Mouse (Mus musculus) frontal cortex, adult 2 months (tissue): ENCODE data around the gene Sema4b. TPM values are rescaled to one million over a fixed set of nuclear protein-coding genes. Genes with fewer than 3 reads are reported as not detected.

Experiments
- DNase-seq, 2 experiments: peaks; one replicate each; pipeline ENCODE4 v3.0.0; 2022; ENCODE audit warnings: low spot score in 1 of 2; ENCODE audit errors: extremely low spot score in 1 of 2
- polyA plus RNA-seq: library from polyadenylated mRNA; depleted of rRNA; stranded (reverse); fragments of >200 nt; gene quantifications from 2 replicates; pipeline ENCODE4 v1.2.3, GENCODE M21; 2012; rRNA removed

Sema4b gene
- 15.9 and 16.9 TPM in 2 replicates for polyA plus RNA-seq

GRCm38 (mm10) chr7:80186531-80187296 lies at the start of gene Sema4b:
Gene Sema4b, plus strand, starts transcription at chr7:80186841.
- DNase-seq, result peak; percentile 92 to 93

DNA sequence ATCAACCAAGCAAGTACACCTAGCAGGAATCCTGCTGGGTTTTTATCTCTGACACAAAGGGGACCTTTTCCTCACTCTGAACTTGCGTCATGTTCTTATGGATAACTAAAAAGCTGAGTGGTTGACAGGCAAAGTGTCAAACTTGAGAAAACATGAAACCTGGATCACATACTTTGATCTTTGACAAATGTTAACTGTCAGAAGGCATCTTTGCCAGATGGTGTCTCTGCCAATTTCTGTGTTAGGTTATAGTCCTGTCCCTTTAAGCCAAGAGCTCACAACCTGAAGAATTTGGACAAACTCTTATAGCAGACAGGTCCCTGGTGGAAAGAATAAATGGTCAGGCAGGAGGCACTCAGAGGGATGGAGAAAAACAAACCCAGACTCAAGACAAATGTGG lies 48.3 kb upstream of the Sema4b start:
- DNase-seq, result no peak

DNA sequence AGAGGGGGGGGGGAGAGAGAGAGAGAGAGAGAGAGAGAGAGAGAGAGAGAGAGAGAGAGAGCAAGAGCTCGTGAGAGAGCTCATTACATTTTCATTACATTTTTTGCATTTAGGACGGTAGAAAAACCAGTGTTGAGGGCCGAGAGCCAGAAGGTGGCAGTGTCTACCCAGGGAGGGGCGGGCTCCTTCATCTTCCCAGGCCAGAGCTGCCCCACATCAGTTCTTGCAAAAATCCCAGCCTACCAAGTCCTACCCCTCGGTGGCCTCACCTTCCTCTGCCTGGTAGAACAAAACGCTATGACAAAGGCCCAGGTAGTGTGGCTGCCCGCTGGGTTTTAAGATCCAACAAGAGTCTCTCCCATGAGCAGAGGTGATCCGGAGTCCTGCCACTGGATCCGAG lies 45.8 kb upstream of the Sema4b start:
- DNase-seq, result peak; percentile 29 to 82

GRCm38 (mm10) chr7:80143331-80144273 lies 43.0 kb upstream of the Sema4b start:
- DNase-seq, result peak; percentile 85 to 88

GRCm38 (mm10) chr7:80144695-80145094 lies 41.9 kb upstream of the Sema4b start:
- DNase-seq, result no peak

DNA sequence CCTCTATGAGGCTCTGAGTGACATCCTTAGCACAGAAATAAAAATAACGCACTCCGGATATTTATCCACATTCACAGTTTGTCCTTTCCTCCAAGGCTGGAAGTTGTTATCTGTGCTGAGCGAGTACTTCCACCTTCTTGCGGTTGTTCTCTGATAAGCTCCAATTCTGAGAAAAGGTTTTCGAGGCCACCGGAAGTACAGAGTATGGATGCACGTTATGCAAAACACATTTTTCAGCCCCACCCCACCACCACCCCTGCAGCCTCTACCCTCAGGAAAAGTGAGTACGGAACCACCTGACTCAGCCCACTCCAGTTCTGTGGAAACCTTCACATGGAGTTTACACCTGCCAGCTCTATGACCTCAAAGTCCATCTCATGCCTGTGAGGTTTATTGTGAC lies 40.6 kb upstream of the Sema4b start:
- DNase-seq, result no peak

GRCm38 (mm10) chr7:80149356-80149755 lies 37.3 kb upstream of the Sema4b start:
- peak in 1 of 2 experiments; percentile 61 for DNase-seq

DNA sequence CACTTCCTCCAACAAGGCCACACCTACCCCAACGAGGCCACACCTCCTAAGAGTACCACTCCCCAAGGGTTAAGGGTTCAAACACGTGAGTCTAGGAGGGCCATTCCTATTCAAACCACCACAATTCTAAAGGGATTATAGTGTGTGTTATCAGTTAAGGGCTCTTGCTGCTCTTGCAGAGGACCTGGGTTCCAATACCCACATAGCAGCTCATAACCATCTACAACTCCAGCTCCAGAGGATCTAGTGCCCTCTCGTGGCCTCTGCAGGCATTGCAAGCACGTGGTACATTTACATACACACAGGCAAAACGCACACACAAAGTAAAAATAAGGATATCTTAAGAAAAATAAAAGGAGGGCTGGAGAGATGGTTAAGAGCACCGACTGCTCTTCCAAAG lies 34.5 kb upstream of the Sema4b start:
- DNase-seq, result no peak

- DNase-seq, result no peak
Measured at GRCm38 (mm10) chr7:80152756-80153155, 33.9 kb upstream of the Sema4b start.

DNA sequence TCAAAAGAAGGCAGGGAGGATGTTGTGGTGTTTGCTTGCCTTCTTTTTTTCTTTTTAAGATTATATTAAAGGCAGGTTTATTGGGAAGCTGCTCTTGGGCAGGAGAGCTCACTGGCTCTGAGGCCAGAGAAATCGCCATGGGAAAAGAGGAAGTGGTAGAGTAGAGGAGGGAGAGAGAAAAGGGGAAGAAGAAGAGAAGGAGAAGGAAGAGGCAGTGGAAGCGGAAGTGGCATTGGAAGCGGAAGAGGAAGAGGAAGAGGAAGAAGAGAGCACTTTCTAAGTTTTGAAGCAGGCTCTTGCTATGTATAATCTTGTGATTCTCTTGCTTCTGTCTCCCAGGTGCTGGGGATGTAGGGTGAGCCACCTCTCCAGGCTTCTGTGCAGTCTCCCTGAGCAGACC lies 32.0 kb upstream of the Sema4b start:
- DNase-seq, result no peak

- DNase-seq, result peak in 1 of 2 experiments; percentile 49
Measured at GRCm38 (mm10) chr7:80156711-80157227, 29.9 kb upstream of the Sema4b start.

- DNase-seq, result no peak
Measured at GRCm38 (mm10) chr7:80158496-80159268, 28.0 kb upstream of the Sema4b start.

DNA sequence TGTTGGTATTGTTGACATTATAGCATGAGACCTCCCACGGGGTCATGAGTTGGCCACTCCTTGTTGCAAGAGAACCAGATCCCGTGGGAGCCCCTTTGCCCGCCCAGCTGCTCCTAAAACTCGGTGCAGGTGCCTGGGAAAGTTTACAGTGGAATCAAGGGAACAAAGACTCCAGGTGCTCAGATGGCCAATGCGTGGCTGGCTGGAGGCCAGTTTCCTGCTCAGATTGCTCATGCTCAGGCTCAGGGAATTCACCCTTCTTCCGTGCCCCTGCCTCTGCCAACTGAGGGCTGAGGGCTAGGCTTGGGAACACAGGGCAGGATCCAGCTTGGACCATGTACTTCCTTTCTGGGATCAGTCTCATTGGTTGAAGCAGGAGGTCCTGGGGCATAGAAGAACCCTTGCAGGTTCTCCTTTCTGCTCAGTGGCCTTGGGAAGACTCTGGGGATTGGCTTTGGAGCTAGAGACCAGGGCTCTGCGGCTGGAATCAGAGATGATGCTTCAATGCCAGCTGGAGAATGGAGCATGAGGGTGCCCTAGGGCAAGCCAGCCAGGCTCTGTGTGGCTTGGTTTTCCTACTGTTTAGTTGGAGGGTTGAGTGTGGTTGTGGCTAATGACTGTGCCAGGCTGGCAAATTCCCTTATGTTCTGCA lies 26.2 kb upstream of the Sema4b start:
- DNase-seq, result no peak

DNA sequence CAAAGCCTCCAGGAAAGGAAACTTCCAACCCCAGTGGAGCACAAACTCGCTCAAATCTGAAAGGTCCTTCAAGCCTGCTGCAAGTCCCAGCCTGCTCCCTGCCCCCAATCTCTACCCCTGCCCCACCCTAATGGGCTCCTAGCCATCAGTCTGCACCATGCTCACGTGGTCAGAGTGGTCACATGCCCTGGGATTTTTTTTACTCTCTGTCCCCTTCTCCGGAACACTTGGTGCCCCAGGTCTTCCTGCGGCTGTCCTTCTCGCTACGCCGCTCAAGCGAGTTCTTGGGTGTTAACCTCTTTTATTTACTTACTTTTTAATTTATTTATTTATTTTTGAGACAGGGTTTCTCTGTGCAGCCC lies 25.7 kb upstream of the Sema4b start:
- DNase-seq, result peak in 1 of 2 experiments; percentile 27

DNA sequence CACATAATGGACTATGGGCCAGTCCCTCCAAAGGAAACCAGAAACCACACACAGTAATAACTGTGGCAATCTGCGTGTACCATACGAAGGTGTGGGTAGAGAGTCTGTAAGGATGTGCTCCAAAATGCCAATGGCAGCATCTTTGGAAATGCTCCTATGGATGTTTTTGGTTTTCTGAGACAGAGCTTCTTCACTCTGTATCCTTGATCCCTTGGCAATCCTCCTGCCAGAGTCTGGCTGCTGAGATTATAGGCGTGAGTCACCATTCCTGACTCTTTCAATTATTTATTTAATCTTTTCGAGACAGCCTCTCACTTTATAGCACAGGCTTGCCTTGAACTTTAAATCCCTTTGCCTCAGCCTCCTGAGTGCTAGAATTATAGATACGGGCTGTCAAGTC lies 21.2 kb upstream of the Sema4b start:
- DNase-seq, result peak in 1 of 2 experiments; percentile 17

- DNase-seq, result peak in 1 of 2 experiments; percentile 16
Measured at GRCm38 (mm10) chr7:80166740-80167139, 19.9 kb upstream of the Sema4b start.

DNA sequence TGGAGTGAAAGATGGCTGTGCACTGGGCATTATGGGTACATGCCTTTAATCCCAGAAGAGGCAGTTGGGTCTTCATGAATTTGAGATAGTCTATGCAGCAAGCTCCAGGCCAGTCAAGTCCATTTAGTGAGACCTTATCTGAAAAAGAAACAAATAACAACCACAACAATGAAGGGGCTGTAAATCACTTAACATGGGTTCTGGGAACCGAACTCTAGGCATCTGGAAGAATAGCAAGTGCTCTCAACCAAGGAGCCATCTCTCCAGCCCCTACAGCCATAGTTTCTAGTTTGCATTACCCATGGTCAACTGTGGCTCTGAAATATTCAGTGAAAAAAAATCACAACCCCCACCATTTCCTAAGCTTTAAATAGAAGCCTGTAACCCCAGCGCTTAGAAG lies 16.8 kb upstream of the Sema4b start:
- DNase-seq, result no peak

GRCm38 (mm10) chr7:80171345-80171744 lies 15.3 kb upstream of the Sema4b start:
- DNase-seq, result peak in 1 of 2 experiments; percentile 60

- no peak for DNase-seq
Measured at GRCm38 (mm10) chr7:80172069-80172956, 14.3 kb upstream of the Sema4b start.
